Comparison of ENCODE assay signal across 10 mouse cellular contexts in genomic region chr7:143367366-143368266, GRCm38 (mm10).
DNase-seq lines count a peak whose midpoint lies in the region; ATAC-seq and TF ChIP-seq lines count a peak whose summit lies in the region.
"Had no signal": no experiment of that assay in that cellular context is flagged by ENCODE, and none has a peak within 500 bp of the region (broad histone marks: within the 10 kb centered on the region; RNA-seq: fewer than 3 reads in every experiment).

No protein-coding gene starts in this region.

- DNase-seq in hindbrain, embryonic 14.5 days (ENCODE audit: low spot score) = no peak
- DNase-seq in NIH3T3 (ENCODE audit: low read depth) = peak; percentile 5
- DNase-seq in lung, postnatal 25 days (ENCODE audit: low spot score) = peak; percentile 44
- DNase-seq in thymus, adult 2 months = no peak
- no peak for DNase-seq in cerebellum, adult 11-12 months
- DNase-seq in yolk sac, embryonic 10.5 days (ENCODE audit: low spot score) = no peak
- DNase-seq: thymus, postnatal 4 days had no signal

- H3K4me2 ChIP-seq in hindbrain, embryonic 12.5 days (replicated peaks) = no peak overlapping the region
- no peak overlapping the region for H3K4me2 ChIP-seq in hindbrain, embryonic 14.5 days (replicated peaks)
- H3K4me2 ChIP-seq: neural tube, embryonic 13.5 days had no signal

- H3K4me3 ChIP-seq in hindbrain, embryonic 12.5 days = no peak overlapping the region
- no peak overlapping the region for H3K4me3 ChIP-seq in hindbrain, embryonic 14.5 days (replicated peaks; ENCODE audit: low read length)
- no peak overlapping the region for H3K4me3 ChIP-seq in thymus, adult 2 months (ENCODE audit: control insufficient read depth, insufficient read depth, low read length)
- H3K4me3 ChIP-seq: neural tube, embryonic 13.5 days had no signal

- TF ChIP-seq POLR2A in thymus, adult 2 months (IDR thresholded peaks at IDR 0.05; ENCODE audit: control insufficient read depth, extremely low read depth, insufficient read depth, low read length, poor library complexity) = no peak

- no peak for TF ChIP-seq CTCF in thymus, adult 2 months (IDR thresholded peaks at IDR 0.05; ENCODE audit: borderline replicate concordance, control insufficient read depth, extremely low read depth, insufficient read depth, low read length, poor library complexity)

- 0 out of 2 replicates have a peak overlapping the region, but pooled peaks have one; percentile 7 for H3K27ac ChIP-seq in hindbrain, embryonic 12.5 days
- H3K27ac ChIP-seq in hindbrain, embryonic 14.5 days = no peak overlapping the region
- no peak overlapping the region for H3K27ac ChIP-seq in thymus, adult 2 months (ENCODE audit: control insufficient read depth, insufficient read depth, low read length)
- H3K27ac ChIP-seq: neural tube, embryonic 13.5 days had no signal

- H3K36me3 ChIP-seq in hindbrain, embryonic 12.5 days = no peaks in the 10 kb centered on the region
- no peaks in the 10 kb centered on the region for H3K36me3 ChIP-seq in hindbrain, embryonic 14.5 days (replicated peaks; ENCODE audit: control insufficient read depth, insufficient read depth)
- no peaks in the 10 kb centered on the region for H3K36me3 ChIP-seq in thymus, adult 2 months (ENCODE audit: control insufficient read depth, insufficient read depth, low read length)
- H3K36me3 ChIP-seq: neural tube, embryonic 13.5 days had no signal

- no peak for ATAC-seq in hindbrain, embryonic 12.5 days (ENCODE audit: low FRiP score)
- ATAC-seq in hindbrain, embryonic 14.5 days (ENCODE audit: low FRiP score) = no peak
- peak; percentile 28 for ATAC-seq in inflammation-experienced regulatory T-cells, adult 6 months

- no peaks in the 10 kb centered on the region for H3K27me3 ChIP-seq in hindbrain, embryonic 12.5 days
- no peaks in the 10 kb centered on the region for H3K27me3 ChIP-seq in hindbrain, embryonic 14.5 days (ENCODE audit: control insufficient read depth, insufficient read depth, low read length)
- no peaks in the 10 kb centered on the region for H3K27me3 ChIP-seq in thymus, adult 2 months (ENCODE audit: control insufficient read depth, insufficient read depth, low read length)
- H3K27me3 ChIP-seq: neural tube, embryonic 13.5 days had no signal

- H3K9me3 ChIP-seq in hindbrain, embryonic 12.5 days (replicated peaks) = no peaks in the 10 kb centered on the region
- no peaks in the 10 kb centered on the region for H3K9me3 ChIP-seq in hindbrain, embryonic 14.5 days (ENCODE audit: control insufficient read depth, low read length)
- H3K9me3 ChIP-seq: neural tube, embryonic 13.5 days had no signal

- H3K4me1 ChIP-seq in hindbrain, embryonic 12.5 days = peaks cover 18% of the 10 kb centered on the region
- no peaks in the 10 kb centered on the region; the same call in 1 of the 2 replicates for H3K4me1 ChIP-seq in hindbrain, embryonic 14.5 days (replicated peaks; ENCODE audit: control insufficient read depth, insufficient read depth, low read length)
- 0 out of 2 replicates have a peak, but pooled peaks cover 2% of the 10 kb centered on the region for H3K4me1 ChIP-seq in thymus, adult 2 months (replicated peaks; ENCODE audit: control insufficient read depth, insufficient read depth, low read length)

- no peak overlapping the region for H3K9ac ChIP-seq in hindbrain, embryonic 12.5 days
- H3K9ac ChIP-seq in hindbrain, embryonic 14.5 days = no peak overlapping the region
- H3K9ac ChIP-seq: neural tube, embryonic 13.5 days had no signal

- WGBS in hindbrain, embryonic 12.5 days = 65% methylated on average over 20 of the region's 20 CpGs
- 67% methylated on average over 20 of the region's 20 CpGs for WGBS in hindbrain, embryonic 14.5 days
- WGBS in thymus, adult 2 months = 67% methylated on average over 20 of the region's 20 CpGs

Comparison
In these comparisons a context has a peak if more than half of its experiments do, and no peak if none do; other contexts are left out.
1. DNase-seq: peak in NIH3T3 (single experiment) and lung, postnatal 25 days (single experiment); none in hindbrain, embryonic 14.5 days (single experiment), thymus, adult 2 months (single experiment), cerebellum, adult 11-12 months (single experiment) and yolk sac, embryonic 10.5 days (single experiment).